Mouse (Mus musculus): Measurements from ENCODE around the gene Itga8.

GRCm38 (mm10) chr2:12182402-12182948, 119.2 kb downstream of the Itga8 start:
- TF ChIP-seq ZNF384 (IDR thresholded peaks at IDR 0.05; ENCODE audit: low read depth, low read length), result no peak
- no peak for TF ChIP-seq CHD2 (IDR thresholded peaks at IDR 0.05; ENCODE audit: low read depth, low read length)
- no peak for TF ChIP-seq MAFK (IDR thresholded peaks at IDR 0.05; ENCODE audit: insufficient read depth, low read depth, low read length)
- no peak for TF ChIP-seq HCFC1 (IDR thresholded peaks at IDR 0.05; ENCODE audit: borderline replicate concordance, insufficient read depth, low read length)

All from ES-E14 (cell line).